Mouse (Mus musculus): Measurements from ENCODE around the gene Olfr1137. TPM values are rescaled to one million over a fixed set of nuclear protein-coding genes. Genes with fewer than 3 reads are reported as not detected.

Olfr1137 gene
- not detected in 2 replicates for total RNA-seq (2021)
- long read RNA-seq, experiment 1, result 0 reads
- long read RNA-seq, experiment 2, result 0 reads

GRCm38 (mm10) chr2:87713079-87713478 lies at the start of gene Olfr1137:
Gene Olfr1137, minus strand, starts transcription at chr2:87713179.
- no peak for DNase-seq

- no peak for DNase-seq
Observed at GRCm38 (mm10) chr2:87753891-87754290, 40.9 kb upstream of the Olfr1137 start, which contains the start of gene Olfr1141. Gene Olfr1141, minus strand, starts transcription at chr2:87753991.

GRCm38 (mm10) chr2:87743452-87743851 lies 30.5 kb upstream of the Olfr1137 start, which contains the start of gene Olfr1140:
Gene Olfr1140, plus strand, starts transcription at chr2:87743752.
- no peak for DNase-seq

- DNase-seq, result no peak
Observed at GRCm38 (mm10) chr2:87739878-87740277, 26.9 kb upstream of the Olfr1137 start, which contains the start of gene Olfr1138. Gene Olfr1138, minus strand, starts transcription at chr2:87739978.

GRCm38 (mm10) chr2:87693847-87694246 lies 19.1 kb downstream of the Olfr1137 start, which contains the start of gene Olfr1136:
Gene Olfr1136, minus strand, starts transcription at chr2:87693947.
- DNase-seq, result no peak

- no peak for DNase-seq
Observed at GRCm38 (mm10) chr2:87673564-87673963, 39.4 kb downstream of the Olfr1137 start, which contains the start of gene Olfr1135. Gene Olfr1135, minus strand, starts transcription at chr2:87673664.

Other genes starting within 250 kb of the Olfr1137 start
- gene Pramel7, start 216.1 kb downstream of the Olfr1137 start, total RNA-seq (2021), result not detected in 2 replicates
- not detected in 2 replicates for gene Pramel6, start 206.6 kb downstream of the Olfr1137 start, total RNA-seq (2021)
- gene Olfr153, start 181.4 kb downstream of the Olfr1137 start, total RNA-seq (2021), result not detected in 2 replicates
- not detected in 2 replicates for gene Olfr1128, start 167.6 kb downstream of the Olfr1137 start, total RNA-seq (2021)
- gene Olfr1129, start 139.3 kb downstream of the Olfr1137 start, total RNA-seq (2021), result not detected in 2 replicates
- gene Olfr1130, start 107.0 kb downstream of the Olfr1137 start, total RNA-seq (2021), result not detected in 2 replicates
- not detected in 2 replicates for gene Olfr1131, start 86.1 kb downstream of the Olfr1137 start, total RNA-seq (2021)
- gene Olfr1132, start 75.6 kb downstream of the Olfr1137 start, total RNA-seq (2021), result not detected in 2 replicates
- gene Olfr1133, start 65.8 kb downstream of the Olfr1137 start, total RNA-seq (2021), result not detected in 2 replicates
- gene Olfr1134, start 54.7 kb downstream of the Olfr1137 start, total RNA-seq (2021), result not detected in 2 replicates
- gene Olfr1135, start 39.5 kb downstream of the Olfr1137 start, total RNA-seq (2021), result not detected in 2 replicates
- not detected in 2 replicates for gene Olfr1136, start 19.2 kb downstream of the Olfr1137 start, total RNA-seq (2021)
- gene Olfr1138, start 26.8 kb upstream of the Olfr1137 start, total RNA-seq (2021), result not detected in 2 replicates
- gene Olfr1140, start 30.6 kb upstream of the Olfr1137 start, total RNA-seq (2021), result not detected in 2 replicates
- gene Olfr1141, start 40.8 kb upstream of the Olfr1137 start, total RNA-seq (2021), result not detected in 2 replicates
- not detected in 2 replicates for gene Olfr152, start 66.3 kb upstream of the Olfr1137 start, total RNA-seq (2021)
- not detected in 2 replicates for gene Olfr1143, start 87.4 kb upstream of the Olfr1137 start, total RNA-seq (2021)
- not detected in 2 replicates for gene Olfr1145, start 96.6 kb upstream of the Olfr1137 start, total RNA-seq (2021)
- not detected in 2 replicates for gene Olfr1148, start 117.4 kb upstream of the Olfr1137 start, total RNA-seq (2021)
- gene Olfr1150-ps1, start 130.8 kb upstream of the Olfr1137 start, total RNA-seq (2021), result not detected in 2 replicates
- gene Olfr1151, start 142.7 kb upstream of the Olfr1137 start, total RNA-seq (2021), result not detected in 2 replicates
- not detected in 2 replicates for gene Olfr1152, start 153.3 kb upstream of the Olfr1137 start, total RNA-seq (2021)
- not detected in 2 replicates for gene Olfr1153, start 181.8 kb upstream of the Olfr1137 start, total RNA-seq (2021)
- not detected in 2 replicates for gene Olfr1154, start 192.0 kb upstream of the Olfr1137 start, total RNA-seq (2021)
- gene Olfr1155, start 232.0 kb upstream of the Olfr1137 start, total RNA-seq (2021), result not detected in 2 replicates
- not detected in 2 replicates for gene Olfr1156, start 239.9 kb upstream of the Olfr1137 start, total RNA-seq (2021)

Measured in adrenal gland, postnatal 14 days (tissue).